Mouse (Mus musculus) kidney, embryonic 14.5 days (tissue): ENCODE results near the gene Pld6. TPM values are rescaled to one million over a fixed set of nuclear protein-coding genes. Genes with fewer than 3 reads are reported as not detected.

Experiments
- ATAC-seq: fragments of 200-750 bp; cut with Nextera tagmentation; 2 replicates; pipeline ENCODE4 v1.8.0; 2017; ENCODE audit warnings: moderate number of reproducible peaks, mild to moderate bottlenecking, moderate TSS enrichment, moderate library complexity; ENCODE audit not compliant: low FRiP score, low TSS enrichment
- H3K27ac ChIP-seq: fragments of 300-500 bp; sonication (generic); 2 replicates; pipeline ENCODE4 v1.5.1; 2014; ENCODE audit warnings: low read depth, mild to moderate bottlenecking, low read length, moderate library complexity, mixed read lengths
- H3K27me3 ChIP-seq: fragments of 300-500 bp; sonication (generic); 2 replicates; pipeline ENCODE4 v1.6.1; 2014; ENCODE audit warnings: mild to moderate bottlenecking, low read length; ENCODE audit not compliant: control insufficient read depth, insufficient read depth
- H3K36me3 ChIP-seq: fragments of 300-500 bp; sonication (generic); 2 replicates; pipeline ENCODE4 v1.6.1; 2014; ENCODE audit warnings: low read length, mixed read lengths; ENCODE audit not compliant: control insufficient read depth, insufficient read depth
- H3K4me1 ChIP-seq: fragments of 300-500 bp; sonication (generic); 2 replicates; pipeline ENCODE4 v1.6.1; 2014; ENCODE audit warnings: low read length, mixed read lengths; ENCODE audit not compliant: control insufficient read depth, insufficient read depth
- H3K4me2 ChIP-seq: fragments of 300-500 bp; sonication (generic); replicated peaks from 2 replicates; pipeline ENCODE4 v1.6.1; 2014; ENCODE audit warnings: low read depth, mild to moderate bottlenecking, low read length
- H3K4me3 ChIP-seq: fragments of 300-500 bp; sonication (generic); 2 replicates; pipeline ENCODE4 v1.5.1; 2014; ENCODE audit warnings: mild to moderate bottlenecking, low read length
- H3K9ac ChIP-seq: fragments of 300-500 bp; sonication (generic); 2 replicates; pipeline ENCODE4 v1.6.1; 2014; ENCODE audit warnings: low read depth, mild to moderate bottlenecking, low read length, moderate library complexity
- H3K9me3 ChIP-seq: fragments of 300-500 bp; sonication (generic); 2 replicates; pipeline ENCODE4 v1.6.1; 2016; ENCODE audit warnings: low read length; ENCODE audit not compliant: control insufficient read depth
- WGBS: fragments of 180-500 bp; shearing (Covaris S2); extraction: QIAGEN DNeasy Blood & Tissue Kit; methylation state at CpG from one replicate; pipeline ENCODE4 v1.1.7; 2014; 5-methylcytosine and 5-hydroxymethylcytosine counted together
- polyA plus RNA-seq: library from polyadenylated mRNA; unstranded; fragments of >200 nt; fragmentation: Nextera tagmentation; extraction: Ambion mirVana; gene quantifications from 2 replicates; pipeline ENCODE4 v1.2.1, GENCODE M21; 2014

Gene Pld6
- polyA plus RNA-seq, 1 experiment from 2014 or later, result 1.4 TPM

GRCm38 (mm10) chr11:59809670-59810474 lies 22.4 kb upstream of the Pld6 start, which contains the start of gene Flcn:
Gene Flcn (minus strand): TSS chr11:59810016.
- Histone ChIP-seq H3K4me2 (peak within 1 kb of the TSS; percentile 63), H3K4me1 (peaks cover 8% of the 10 kb centered on the region), H3K36me3 (peaks cover 17% of the 10 kb centered on the region), H3K9ac (peak within 1 kb of the TSS; percentile 93), H3K27ac (peak within 1 kb of the TSS; percentile 97), H3K9me3 (no peaks in the 10 kb centered on the region), H3K27me3 (no peaks in the 10 kb centered on the region), H3K4me3 (peak within 1 kb of the TSS; percentile 83)
- 0% methylated on average over 52 of the region's 52 CpGs for WGBS
- ATAC-seq, result peak; percentile 95

GRCm38 (mm10) chr11:59809071-59809669 lies 21.7 kb upstream of the Pld6 start:
- under 1% methylated on average over 15 of the region's 15 CpGs for WGBS
- peak overlapping the region; percentile 97 for H3K27ac ChIP-seq
- peak overlapping the region; percentile 83 for H3K4me3 ChIP-seq
- H3K9me3 ChIP-seq, result no peaks in the 10 kb centered on the region
- H3K36me3 ChIP-seq, result peaks cover 21% of the 10 kb centered on the region
- peak overlapping the region; percentile 93 for H3K9ac ChIP-seq
- H3K27me3 ChIP-seq, result no peaks in the 10 kb centered on the region
- H3K4me1 ChIP-seq, result peaks cover 8% of the 10 kb centered on the region
- peak overlapping the region; percentile 63 for H3K4me2 ChIP-seq
- peak; percentile 14 for ATAC-seq

- Histone ChIP-seq H3K4me1 (peaks cover 8% of the 10 kb centered on the region), H3K27me3 (no peaks in the 10 kb centered on the region), H3K9me3 (no peaks in the 10 kb centered on the region), H3K27ac (no peak overlapping the region), H3K9ac (peak overlapping the region; percentile 93; the same call in 1 of the 2 replicates), H3K4me2 (peak overlapping the region; percentile 63), H3K4me3 (peak overlapping the region; percentile 83), H3K36me3 (peaks cover 26% of the 10 kb centered on the region)
- WGBS, result 68% methylated on average over 14 of the region's 14 CpGs
- ATAC-seq, result no peak
These were observed 20.9 kb upstream of the Pld6 start for GRCm38 (mm10) chr11:59808170-59808960.

- H3K27ac ChIP-seq, result no peak overlapping the region
- no peaks in the 10 kb centered on the region for H3K27me3 ChIP-seq
- H3K4me2 ChIP-seq, result no peak overlapping the region
- no peaks in the 10 kb centered on the region for H3K9me3 ChIP-seq
- no peak overlapping the region for H3K9ac ChIP-seq
- WGBS, result 96% methylated on average over 2 of the region's 2 CpGs
- H3K4me3 ChIP-seq, result no peak overlapping the region
- H3K36me3 ChIP-seq, result peaks cover 53% of the 10 kb centered on the region
- no peak for ATAC-seq
- H3K4me1 ChIP-seq, result peaks cover 8% of the 10 kb centered on the region
These were observed 18.2 kb upstream of the Pld6 start for GRCm38 (mm10) chr11:59805656-59806055.

- no peak overlapping the region for H3K27ac ChIP-seq
- no peak overlapping the region for H3K4me2 ChIP-seq
- 91% methylated on average over 1 of the region's 1 CpGs for WGBS
- no peak for ATAC-seq
- H3K9ac ChIP-seq, result no peak overlapping the region
- H3K27me3 ChIP-seq, result no peaks in the 10 kb centered on the region
- H3K4me1 ChIP-seq, result peaks cover 8% of the 10 kb centered on the region
- H3K9me3 ChIP-seq, result no peaks in the 10 kb centered on the region
- H3K36me3 ChIP-seq, result peaks cover 57% of the 10 kb centered on the region
- no peak overlapping the region for H3K4me3 ChIP-seq
These were observed 17.8 kb upstream of the Pld6 start for GRCm38 (mm10) chr11:59805256-59805655.

- 93% methylated on average over 22 of the region's 22 CpGs for WGBS
- H3K27me3 ChIP-seq, result no peaks in the 10 kb centered on the region
- H3K27ac ChIP-seq, result no peak overlapping the region
- H3K4me2 ChIP-seq, result no peak overlapping the region
- no peak for ATAC-seq
- H3K9me3 ChIP-seq, result no peaks in the 10 kb centered on the region
- H3K4me3 ChIP-seq, result no peak overlapping the region
- H3K4me1 ChIP-seq, result peaks cover 8% of the 10 kb centered on the region
- H3K36me3 ChIP-seq, result peaks cover 64% of the 10 kb centered on the region
- no peak overlapping the region for H3K9ac ChIP-seq
These were observed 17.1 kb upstream of the Pld6 start for GRCm38 (mm10) chr11:59804409-59805110.

- Histone ChIP-seq H3K4me1 (peaks cover 3% of the 10 kb centered on the region), H3K27me3 (no peaks in the 10 kb centered on the region), H3K9ac (no peak overlapping the region), H3K36me3 (peaks cover 74% of the 10 kb centered on the region), H3K4me2 (no peak overlapping the region), H3K27ac (no peak overlapping the region), H3K4me3 (no peak overlapping the region), H3K9me3 (no peaks in the 10 kb centered on the region)
- WGBS, result 82% methylated on average over 14 of the region's 14 CpGs
- ATAC-seq, result no peak
These were observed 16.1 kb upstream of the Pld6 start for GRCm38 (mm10) chr11:59803516-59803915.

GRCm38 (mm10) chr11:59801881-59802280 lies 14.4 kb upstream of the Pld6 start:
- Histone ChIP-seq H3K4me2 (no peak overlapping the region), H3K27ac (no peak overlapping the region)

More at GRCm38 (mm10) chr11:59801881-59802280, 14.4 kb upstream of the Pld6 start:
- Histone ChIP-seq H3K9me3 (no peaks in the 10 kb centered on the region), H3K9ac (no peak overlapping the region), H3K36me3 (peaks cover 84% of the 10 kb centered on the region), H3K4me3 (no peak overlapping the region), H3K27me3 (no peaks in the 10 kb centered on the region), H3K4me1 (no peaks in the 10 kb centered on the region)
- ATAC-seq, result no peak
- 92% methylated on average over 8 of the region's 8 CpGs for WGBS
